Comparison of ENCODE assay signal across 9 mouse cellular contexts in the genomic region with DNA sequence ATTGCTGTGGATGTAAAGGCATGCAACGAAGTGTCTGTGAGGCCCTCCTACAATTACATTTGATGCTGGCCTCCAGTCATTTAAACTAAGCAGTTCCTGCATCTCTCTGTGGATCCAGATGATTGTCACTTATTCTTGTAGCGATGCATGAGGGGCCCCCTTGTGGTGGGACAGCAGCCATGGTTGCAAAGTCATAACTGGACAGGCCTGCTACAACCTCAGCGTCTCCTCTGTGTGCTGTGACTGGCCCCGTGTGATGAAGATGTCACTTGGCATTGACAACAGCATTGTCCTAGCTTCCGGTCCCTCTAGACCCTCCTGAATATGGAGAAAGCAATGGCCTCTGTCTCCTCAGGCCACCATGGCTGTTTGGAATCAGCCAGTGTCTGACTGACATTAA.
DNase-seq lines count a peak whose midpoint lies in the region; TF ChIP-seq lines count a peak whose summit lies in the region.
"Had no signal": no experiment of that assay in that cellular context is flagged by ENCODE, and none has a peak within 500 bp of the region (broad histone marks: within the 10 kb centered on the region; RNA-seq: fewer than 3 reads in every experiment).

No protein-coding gene starts in this region.

- peak; percentile 48 for DNase-seq in left cerebral cortex, adult 2 months (ENCODE audit: extremely low spot score in 1 of 2, low spot score in 2 of 2)
- DNase-seq in left cerebral cortex, adult 8-10 months (ENCODE audit: low spot score in 2 of 2) = no peak
- peak; percentile 4 for DNase-seq in T-cell, adult 2 months (ENCODE audit: low spot score)
- DNase-seq in cerebellum, postnatal 25 days = peak; percentile 79 to 86
- peak; percentile 80 to 85 for DNase-seq in heart, postnatal 10 days
- peak; percentile 39 to 66 for DNase-seq in layer of hippocampus, postnatal 14 days (ENCODE audit: low spot score in 2 of 2)
- peak; percentile 23 for DNase-seq in neural tube, embryonic 10.5 days (ENCODE audit: extremely low spot score, low spot score)
- peak; percentile 65 for DNase-seq in urinary bladder, postnatal 14 days (ENCODE audit: low spot score)

- peak; percentile 71 for TF ChIP-seq CTCF in left cerebral cortex, adult 2 months (IDR thresholded peaks at IDR 0.05)

- intact Hi-C loops in left cerebral cortex, adult 2 months (cut with DNase I) = loop anchor here (1.0 kb wide), 1 partner anchor 185 kb away; a partner anchor contains a TSS
- intact Hi-C loops in heart, postnatal 10 days (cut with DNase I) = loop anchor here (1.0 to 5.0 kb wide), 3 partner anchors 185 to 388 kb away; a partner anchor contains a TSS

- H3K27ac ChIP-seq in left cerebral cortex, adult 2 months = no peak overlapping the region
- H3K27ac ChIP-seq: limb, embryonic 13.5 days had no signal

- no peak overlapping the region for H3K4me3 ChIP-seq in left cerebral cortex, adult 2 months
- H3K4me3 ChIP-seq: limb, embryonic 13.5 days had no signal

Comparison
In these comparisons a context has a peak if more than half of its experiments do, and no peak if none do; other contexts are left out.
1. DNase-seq: peak in left cerebral cortex, adult 2 months (2 of 2), T-cell, adult 2 months (single experiment), cerebellum, postnatal 25 days (2 of 2), heart, postnatal 10 days (2 of 2), layer of hippocampus, postnatal 14 days (2 of 2), neural tube, embryonic 10.5 days (single experiment) and urinary bladder, postnatal 14 days (single experiment); none in left cerebral cortex, adult 8-10 months (0 of 2).